Mouse (Mus musculus) c-Kit-positive CD71-positive TER-119-negative erythroid progenitor cells, embryonic 14.5 days (primary cell): Measurements from ENCODE around the gene Jup.

Experiments
- DNase-seq: peaks from one replicate; pipeline ENCODE4 v3.0.0-alpha.2; 2013; ENCODE audit warnings: low read depth

The Jup gene

GRCm38 (mm10) chr11:100397600-100398389, at the start of gene Jup:
TSS of gene Jup (minus strand) at chr11:100397763.
- peak; percentile 91 for DNase-seq

DNA sequence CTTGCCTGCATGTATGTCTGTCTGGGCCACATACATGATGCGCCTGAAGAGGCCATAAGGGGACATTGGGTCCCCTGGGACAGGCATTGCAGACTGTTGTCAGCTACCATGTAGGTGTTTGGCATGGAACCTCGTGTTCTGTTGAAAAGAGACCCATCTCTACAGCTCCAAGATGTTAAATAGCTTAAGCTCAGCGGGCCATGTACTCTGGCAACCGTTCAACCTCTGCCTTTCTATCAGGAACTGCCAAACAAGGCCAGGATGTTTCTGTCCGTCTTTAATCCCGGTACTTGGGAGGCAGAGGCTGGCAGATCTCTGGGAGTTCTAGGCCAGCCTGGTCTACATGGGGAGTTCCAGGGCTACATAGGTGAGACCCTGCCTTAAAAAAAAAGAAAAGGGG, 45.1 kb upstream of the Jup start:
- no peak for DNase-seq

DNA sequence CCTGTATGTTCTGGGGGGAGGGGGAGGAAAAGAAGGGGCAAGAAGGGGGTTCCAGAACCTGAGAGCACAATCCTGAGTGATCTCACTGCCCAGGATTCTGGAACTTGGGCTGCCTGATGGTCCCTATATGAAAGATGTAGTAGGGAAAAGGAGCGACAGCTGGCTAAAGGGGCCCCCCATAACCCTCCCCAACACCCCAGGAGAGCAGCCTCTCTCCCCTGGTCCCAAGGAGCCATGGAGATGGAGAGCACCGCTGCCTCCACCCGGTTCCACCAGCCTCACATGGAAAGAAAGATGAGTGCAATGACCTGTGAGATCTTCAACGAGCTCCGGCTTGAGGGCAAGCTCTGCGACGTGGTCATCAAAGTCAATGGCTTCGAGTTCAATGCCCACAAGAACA, 44.2 kb upstream of the Jup start, which contains the start of the genes Nt5c3b and Klhl10:
Gene Nt5c3b (minus strand): TSS at position 12 of the 400 bp plus-strand sequence.
Gene Klhl10 (plus strand): TSS at position 121 of the 400 bp plus-strand sequence.
- DNase-seq: no peak

DNA sequence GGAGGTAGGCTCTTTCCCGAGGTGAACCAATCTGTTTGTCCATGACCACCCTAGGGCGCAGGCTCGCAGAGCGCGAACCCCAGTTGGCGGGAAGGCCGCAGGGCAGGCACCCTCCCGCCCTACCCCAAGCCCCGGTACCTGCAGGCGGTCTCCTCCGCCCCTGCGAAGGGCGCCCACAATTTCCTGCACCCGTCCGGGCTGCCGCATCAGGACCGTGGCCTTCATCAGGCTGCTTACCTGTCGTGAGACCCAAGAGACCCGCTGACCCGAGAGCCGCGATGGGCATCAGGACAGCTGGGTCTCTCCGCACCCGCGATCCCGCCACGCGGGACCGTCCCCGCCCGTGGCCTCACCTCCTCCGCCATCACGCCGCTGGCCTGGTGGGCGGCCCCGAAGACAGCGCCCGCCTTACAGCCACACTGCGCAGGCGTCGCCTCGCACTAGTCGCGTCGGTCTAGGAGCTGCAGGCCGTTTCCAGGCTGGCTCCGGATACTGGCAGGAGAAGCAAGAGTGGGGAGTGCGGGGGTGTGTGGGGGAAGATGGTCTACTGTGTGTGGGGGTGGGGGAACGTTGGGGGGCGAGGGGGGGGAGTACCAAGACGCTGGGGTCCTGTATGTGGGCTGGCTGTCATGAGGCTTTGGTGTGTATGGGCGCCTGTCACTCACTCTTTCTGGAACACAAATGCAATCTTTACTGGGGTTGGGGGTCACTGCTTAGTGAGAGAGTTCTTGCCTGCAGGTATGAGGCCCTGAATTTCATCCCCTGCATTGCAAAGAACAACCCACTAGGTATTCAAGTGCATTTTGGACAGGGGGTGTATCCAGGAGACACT, 43.3 kb upstream of the Jup start:
- peak; percentile 66 for DNase-seq

GRCm38 (mm10) chr11:100437901-100438300, 40.3 kb upstream of the Jup start:
- DNase-seq: no peak

DNA sequence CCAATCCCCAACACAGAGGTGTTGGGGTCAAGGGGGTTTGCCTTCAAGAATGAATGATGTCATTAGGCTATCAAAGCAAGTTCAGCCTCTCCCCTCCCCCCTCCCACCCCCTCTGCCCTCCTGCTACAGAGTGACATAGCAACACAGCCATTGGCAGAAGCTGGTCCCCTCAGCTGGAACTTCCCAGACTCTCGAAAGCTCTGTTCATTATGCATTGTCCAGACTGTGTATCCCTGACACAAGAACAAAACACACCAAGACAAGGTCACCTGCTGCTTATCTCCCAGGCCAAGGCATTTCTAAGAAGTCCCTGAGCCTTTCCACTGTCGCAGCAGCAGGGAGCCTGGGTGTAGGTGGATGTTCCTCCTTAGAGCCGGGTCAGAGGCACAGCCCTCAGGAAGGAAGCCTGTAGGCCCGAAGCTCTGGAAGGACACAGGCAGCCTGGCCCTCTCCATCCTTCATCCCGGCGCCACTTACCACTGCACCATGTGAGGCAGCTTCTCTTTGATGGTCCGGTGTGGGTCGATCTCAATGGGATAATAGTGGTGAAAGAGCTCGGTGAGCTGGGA, 38.2 kb upstream of the Jup start:
- DNase-seq: no peak

GRCm38 (mm10) chr11:100432002-100432401, 34.4 kb upstream of the Jup start:
- no peak for DNase-seq

- DNase-seq: no peak
Measured at GRCm38 (mm10) chr11:100430052-100430451, 32.5 kb upstream of the Jup start.

GRCm38 (mm10) chr11:100428612-100429199, 31.1 kb upstream of the Jup start:
- DNase-seq: no peak

- no peak for DNase-seq
Measured at GRCm38 (mm10) chr11:100426820-100427219, 29.3 kb upstream of the Jup start.

DNA sequence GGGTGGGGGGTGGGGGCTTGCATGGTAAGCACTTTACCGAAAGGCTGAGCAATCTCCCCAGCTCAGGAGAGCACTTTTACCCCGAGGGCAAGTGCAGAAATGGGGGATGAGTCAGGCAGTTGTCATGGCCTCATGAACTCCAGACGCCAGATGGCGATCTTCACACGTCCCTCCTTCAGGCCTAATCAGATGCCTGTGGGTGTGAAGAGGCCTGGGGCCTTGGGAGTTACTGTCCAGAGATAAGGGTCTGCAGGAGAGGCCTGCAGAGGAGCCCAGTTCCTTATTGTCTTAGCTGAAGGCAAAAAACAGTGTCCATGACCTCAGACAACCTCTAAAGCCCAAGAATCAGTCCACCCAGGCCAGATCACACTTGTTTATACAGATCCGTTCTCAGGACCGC, 28.3 kb upstream of the Jup start:
- peak; percentile 78 for DNase-seq

DNA sequence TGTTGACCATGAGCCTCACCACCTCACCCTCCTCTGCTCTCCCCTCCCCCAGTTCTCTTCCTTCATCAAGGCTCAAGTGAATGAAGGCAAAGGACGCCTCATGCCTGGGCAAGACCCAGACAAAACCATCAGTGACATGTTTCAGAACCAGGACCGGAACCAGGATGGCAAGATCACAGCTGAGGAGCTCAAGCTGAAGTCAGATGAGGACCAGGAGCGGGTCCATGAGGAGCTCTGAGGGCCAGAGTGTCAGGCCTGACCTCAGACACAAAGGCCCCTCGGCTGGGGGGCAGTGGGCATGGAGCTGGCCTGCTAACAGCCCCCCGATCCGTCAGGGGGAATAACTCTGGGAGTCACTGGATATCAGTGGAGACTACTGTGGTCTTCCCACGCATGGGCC, 26.3 kb upstream of the Jup start:
- no peak for DNase-seq

- DNase-seq: no peak
Measured at GRCm38 (mm10) chr11:100421537-100421936, 24.0 kb upstream of the Jup start.

DNA sequence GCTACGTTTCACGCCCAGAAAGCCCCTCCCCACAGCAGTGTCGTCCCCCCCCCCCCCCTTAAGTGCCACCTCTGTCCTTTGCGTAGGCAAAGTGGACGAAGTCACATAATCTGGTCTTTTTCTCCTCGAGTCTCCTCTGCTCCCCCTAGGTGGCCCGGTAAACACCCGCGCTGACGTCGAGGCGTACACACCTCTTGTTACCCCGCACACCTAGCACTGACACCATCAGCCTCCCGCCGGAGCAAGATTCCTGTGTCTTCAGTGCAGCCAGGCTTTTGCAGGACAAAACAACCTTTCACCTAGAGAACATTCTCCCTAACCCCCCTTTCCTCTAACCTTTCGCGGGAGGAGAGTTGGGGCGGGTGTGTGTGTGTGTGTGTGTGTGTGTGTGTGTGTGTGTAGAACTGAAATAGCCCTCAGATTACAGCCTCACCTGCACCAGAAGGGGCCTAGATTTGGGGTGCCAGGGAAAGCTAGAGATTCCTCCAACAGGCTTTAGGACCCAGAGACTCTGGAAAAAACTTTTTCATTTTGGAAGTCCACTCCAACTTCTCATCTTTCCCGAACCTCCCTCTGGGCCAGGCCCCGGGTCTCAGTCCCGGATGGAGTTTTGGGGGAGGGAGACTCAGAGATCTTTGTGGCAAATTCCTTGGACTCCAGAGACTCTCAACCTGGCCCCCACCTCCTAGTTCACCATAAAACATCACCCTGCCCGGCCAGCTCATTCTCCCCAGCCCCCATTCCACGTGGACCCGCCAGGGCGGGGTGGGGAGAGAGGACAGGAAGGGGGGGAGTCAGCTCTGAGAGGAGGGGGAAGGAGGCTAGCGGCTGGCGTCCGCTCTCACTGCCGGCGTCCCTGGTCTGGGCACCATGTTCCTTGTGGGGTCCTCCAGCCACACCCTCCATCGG, 17.6 kb upstream of the Jup start, which contains the start of gene Fkbp10:
Gene Fkbp10 (plus strand): TSS at position 784 of the 909 bp plus-strand sequence.
- DNase-seq: no peak

DNA sequence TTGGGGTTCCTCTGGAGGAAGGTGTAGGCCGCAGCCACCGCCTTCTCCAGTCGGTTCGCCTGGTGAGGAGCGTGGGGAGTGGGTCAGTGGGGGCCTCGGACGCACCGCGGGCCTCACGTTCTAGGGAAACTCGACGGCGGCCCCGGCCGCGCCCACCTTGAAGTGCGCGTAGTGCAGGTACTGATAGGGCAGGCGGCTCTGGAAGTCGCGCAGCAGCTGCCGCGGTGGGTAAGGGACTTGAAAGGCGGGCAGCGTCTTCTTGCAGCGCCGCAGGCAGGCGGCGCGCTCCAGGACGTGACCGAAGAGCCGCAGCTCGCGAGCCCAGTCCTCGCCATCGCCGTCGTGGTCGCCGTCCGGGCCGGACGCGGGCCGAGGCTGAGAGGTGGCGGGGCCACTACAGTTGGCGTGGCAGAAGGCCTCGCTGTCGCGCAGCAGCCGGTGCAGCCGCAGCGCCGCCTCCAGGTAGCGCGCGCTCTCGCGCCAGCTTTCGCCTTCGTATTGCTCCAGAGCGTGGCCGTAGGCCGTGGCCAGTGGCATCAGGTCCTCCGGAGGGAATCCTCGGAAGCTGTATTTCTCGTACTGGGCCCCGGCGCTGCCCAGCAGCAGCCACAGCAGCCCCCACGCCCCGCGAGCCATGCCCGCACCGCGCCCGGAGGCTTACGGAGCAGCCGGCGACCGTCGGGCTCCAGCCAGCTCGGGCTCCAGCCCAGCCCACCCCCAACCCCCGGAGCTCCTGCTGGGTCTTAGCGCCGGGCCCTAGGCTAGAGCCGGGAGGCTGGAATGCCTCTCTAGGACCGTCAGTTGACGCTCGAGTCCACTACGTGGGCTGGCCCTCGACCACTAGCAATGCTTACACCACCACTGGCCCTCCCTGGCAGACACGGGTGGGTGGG, 16.7 kb upstream of the Jup start, which contains the start of gene P3h4:
Gene P3h4 (minus strand): TSS at position 816 of the 893 bp plus-strand sequence.
- no peak for DNase-seq

DNA sequence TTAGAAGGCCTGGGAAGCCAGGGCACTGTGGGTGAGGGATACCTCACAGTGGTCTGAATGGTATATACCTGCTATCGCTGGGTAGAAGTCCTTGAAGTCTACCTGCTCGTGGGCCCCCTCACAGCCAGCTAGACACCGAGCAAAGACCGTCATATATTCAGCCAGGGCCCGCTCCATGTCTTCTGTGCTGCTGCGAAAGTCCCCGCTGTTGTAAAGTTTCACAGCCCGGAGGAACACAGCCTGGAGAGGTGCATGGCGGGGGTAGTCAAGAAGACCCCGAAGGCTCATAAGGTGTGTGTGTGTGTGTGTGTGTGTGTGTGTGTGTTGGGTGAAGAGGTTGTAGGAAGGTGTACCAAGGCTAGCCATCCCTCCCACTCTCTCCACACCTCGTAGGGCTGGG, 16.0 kb upstream of the Jup start:
- no peak for DNase-seq

DNA sequence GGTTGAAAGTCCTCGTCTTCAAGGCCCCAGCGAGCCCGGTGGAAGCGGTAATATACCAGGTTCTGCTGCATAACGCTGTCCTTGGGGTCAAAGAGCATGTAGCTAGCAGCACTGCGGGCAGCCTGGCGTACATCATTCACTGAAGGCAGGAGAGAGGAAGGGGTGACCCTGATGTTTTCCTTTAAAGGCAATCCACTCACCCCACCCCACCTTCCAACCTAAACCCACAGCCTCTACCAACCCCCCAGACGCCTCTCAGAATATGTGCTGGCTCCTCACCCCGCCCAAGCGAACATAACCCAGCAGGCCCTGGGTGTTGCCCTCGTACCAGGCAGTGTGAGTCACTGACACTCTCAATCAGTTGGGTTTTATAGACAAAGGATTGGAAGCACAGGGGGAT, 14.2 kb upstream of the Jup start:
- DNase-seq: no peak

DNA sequence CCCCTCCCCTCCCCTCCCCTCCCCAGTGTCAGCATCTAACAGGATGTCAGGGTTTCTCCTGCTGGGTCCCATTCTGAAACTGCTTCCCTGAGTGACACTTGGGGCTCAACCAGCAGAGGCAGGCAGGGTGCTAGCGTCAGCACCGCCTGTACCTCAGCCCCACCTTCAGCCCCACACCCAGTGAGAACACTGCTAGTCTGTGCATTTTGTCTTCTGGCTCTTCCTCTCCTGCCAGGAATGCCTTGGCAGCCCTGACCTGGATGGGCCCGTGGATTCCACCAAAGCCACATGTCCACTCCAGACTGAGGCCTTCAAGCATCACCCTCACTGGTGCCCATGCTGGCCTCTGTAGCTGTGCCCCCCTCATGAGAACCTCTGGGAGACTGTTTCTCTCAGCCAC, 12.1 kb upstream of the Jup start:
- DNase-seq: no peak

GRCm38 (mm10) chr11:100408835-100409462, 11.4 kb upstream of the Jup start:
- no peak for DNase-seq
